Mouse (Mus musculus): ENCODE data around the gene Myef2. TPM values are rescaled to one million over a fixed set of nuclear protein-coding genes. Genes with fewer than 3 reads are reported as not detected.
A peak's percentile ranks its signal among the peaks of the same experiment; 100 is the strongest.

Gene Myef2
- total RNA-seq, 2 experiments from 2014 or later: 80.8 to 91.7 TPM

GRCm38 (mm10) chr2:125073056-125073780 lies 50.2 kb downstream of the Myef2 start:
- DNase-seq (ENCODE audit: low spot score in 2 of 2): no peak
- intact Hi-C loops (cut with DNase I): no loop called here

DNA sequence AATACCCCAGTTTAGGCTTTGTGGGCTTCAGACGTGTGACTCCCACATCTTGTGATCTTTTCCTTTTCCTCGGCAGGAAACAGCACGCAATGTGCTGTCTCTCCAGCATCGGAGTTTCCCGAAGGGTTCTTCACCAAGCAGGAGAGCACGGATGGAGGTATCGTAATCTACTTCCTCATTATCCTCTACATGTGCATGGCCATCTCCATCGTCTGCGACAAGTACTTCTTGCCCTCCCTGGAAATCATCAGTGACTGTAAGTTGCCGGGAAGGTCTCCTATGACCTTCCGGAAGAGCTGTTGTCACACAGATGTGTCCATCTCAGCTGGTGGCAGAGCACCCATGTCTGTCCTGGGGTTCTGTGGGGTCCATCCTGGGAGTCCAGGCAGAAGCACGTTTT lies 54.8 kb downstream of the Myef2 start:
- intact Hi-C loops (cut with DNase I): no loop called here
- DNase-seq (ENCODE audit: low spot score in 2 of 2): no peak

- intact Hi-C loops (cut with DNase I): no loop called here
- no peak for DNase-seq (ENCODE audit: low spot score in 2 of 2)
Observed at GRCm38 (mm10) chr2:125067894-125068293, 55.6 kb downstream of the Myef2 start, which contains the start of gene Slc24a5. Gene Slc24a5 (plus strand): TSS chr2:125068124.

GRCm38 (mm10) chr2:125067373-125067772 lies 56.1 kb downstream of the Myef2 start:
- no peak for DNase-seq (ENCODE audit: low spot score in 2 of 2)
- intact Hi-C loops (cut with DNase I): no loop called here

- intact Hi-C loops (cut with DNase I): no loop called here
- no peak for DNase-seq (ENCODE audit: low spot score in 2 of 2)
Observed at GRCm38 (mm10) chr2:125062944-125063343, 60.5 kb downstream of the Myef2 start.

DNA sequence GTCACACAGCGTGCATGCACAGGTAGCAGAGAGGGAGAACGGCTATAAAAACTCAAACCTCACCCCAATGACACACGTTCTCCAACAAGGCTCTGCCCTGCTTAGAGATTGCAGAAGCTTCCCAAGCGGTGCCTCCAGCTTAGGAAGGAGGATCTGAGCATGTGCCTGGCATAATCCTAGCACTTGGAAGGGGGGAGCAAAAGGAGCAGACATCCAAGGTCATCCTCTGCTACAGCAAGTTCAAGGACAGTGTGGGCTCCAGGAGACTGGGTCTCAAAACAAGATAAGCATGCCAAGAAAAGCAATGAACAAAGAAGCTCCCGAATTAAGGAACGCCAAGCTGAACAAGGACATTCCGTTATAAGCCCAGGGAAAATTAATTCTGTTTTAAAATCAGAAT lies 62.0 kb downstream of the Myef2 start:
- intact Hi-C loops (cut with DNase I): no loop called here
- DNase-seq (ENCODE audit: low spot score in 2 of 2): no peak

DNA sequence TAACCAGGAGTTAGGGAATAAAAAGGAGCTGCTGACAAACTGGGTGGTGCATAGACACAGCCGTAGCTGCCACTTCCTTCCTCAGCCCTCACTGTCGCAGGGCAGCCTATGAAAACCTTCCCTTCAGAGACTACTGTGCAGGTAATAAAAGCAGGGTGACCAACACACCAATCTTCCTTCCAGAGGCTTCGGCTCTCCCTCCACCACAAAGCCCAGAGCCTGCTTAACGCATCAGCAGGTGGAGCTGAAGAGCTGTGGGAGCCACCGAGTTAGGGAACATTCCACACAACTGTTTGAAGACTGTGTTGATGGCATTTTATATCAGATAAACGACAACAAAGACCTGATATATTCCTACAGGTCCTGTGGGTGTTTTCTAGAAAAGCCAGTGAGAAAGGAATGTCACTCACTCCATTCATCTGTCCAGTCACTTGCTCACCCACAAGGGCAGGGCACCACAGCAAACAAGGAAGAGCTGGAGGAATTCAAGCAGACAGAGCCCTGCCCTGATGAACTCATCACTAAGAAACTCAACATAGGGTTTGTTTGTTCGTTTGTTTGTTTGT lies 66.1 kb downstream of the Myef2 start:
- intact Hi-C loops (cut with DNase I): loop anchor here (1.0 kb wide), 1 partner anchor 132 kb away; no protein-coding TSS in a partner anchor
- DNase-seq (ENCODE audit: low spot score in 2 of 2): peak; percentile 16 to 20

- no peak for DNase-seq (ENCODE audit: low spot score in 2 of 2)
- intact Hi-C loops (cut with DNase I): no loop called here
Observed at GRCm38 (mm10) chr2:125055316-125055903, 68.1 kb downstream of the Myef2 start.

Other genes starting within 250 kb of the Myef2 start
- not detected for gene Slc24a5, start 55.5 kb downstream of the Myef2 start, total RNA-seq (2021)
- gene Ctxn2, start 13.0 kb upstream of the Myef2 start, total RNA-seq (2021): 1 to 10 TPM; 8.2 to 8.5 TPM
- not detected for gene Slc12a1, start 28.8 kb upstream of the Myef2 start, total RNA-seq (2021)
- 10 to 100 TPM; 26.3 to 27.0 TPM for gene Dut, start 123.5 kb upstream of the Myef2 start, total RNA-seq (2021)